Mouse (Mus musculus): ENCODE data around the gene Zfp53.
A peak's percentile ranks its signal among the peaks of the same experiment; 100 is the strongest.
"Not testable (repeated sequence)": the region's sequence is repeated elsewhere in the genome, so short reads cannot be mapped to it uniquely, and the experiment has no call there.

The Zfp53 gene

DNA sequence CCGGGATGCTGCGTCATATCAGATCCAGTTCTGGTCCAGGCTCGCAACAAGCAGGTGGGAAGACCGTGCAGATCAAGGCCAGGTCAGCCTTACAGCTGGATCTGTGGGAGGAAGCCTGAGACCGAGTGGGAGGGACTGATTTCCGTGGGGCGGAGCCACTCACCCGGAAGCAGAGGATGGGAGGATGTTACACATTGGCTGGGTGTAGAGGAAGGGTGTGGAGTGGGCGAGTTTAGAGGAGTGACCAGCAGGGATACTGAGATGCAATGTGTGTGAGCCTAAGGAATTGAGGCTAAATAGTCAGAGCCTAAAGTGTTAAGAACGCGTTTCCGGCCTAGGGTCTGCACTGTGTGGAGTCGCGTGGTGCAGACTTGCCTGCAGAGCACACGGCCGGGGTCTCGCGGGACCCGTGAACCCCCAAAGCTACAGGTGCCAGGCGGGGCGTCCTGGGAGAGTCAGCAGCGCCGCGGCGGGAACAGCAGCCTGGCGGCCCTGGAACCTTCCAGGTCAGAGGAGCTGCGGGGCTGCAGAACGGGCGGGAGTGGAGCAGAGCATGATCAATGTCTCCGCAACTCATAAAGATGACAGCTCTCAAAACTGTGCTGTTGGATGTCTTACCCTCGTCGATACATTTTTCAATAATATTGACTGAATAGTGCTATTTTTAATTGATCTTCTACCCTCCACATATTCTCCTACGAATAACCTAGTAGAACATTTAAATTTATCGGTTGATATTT is at the start of gene Zfp53:
Gene Zfp53 (plus strand): TSS at position 239 of the 740 bp plus-strand sequence.
- peak; percentile 91 for DNase-seq

- peak; percentile 85 for DNase-seq
Measured at GRCm38 (mm10) chr17:21449669-21450068, 39.1 kb upstream of the Zfp53 start.

DNA sequence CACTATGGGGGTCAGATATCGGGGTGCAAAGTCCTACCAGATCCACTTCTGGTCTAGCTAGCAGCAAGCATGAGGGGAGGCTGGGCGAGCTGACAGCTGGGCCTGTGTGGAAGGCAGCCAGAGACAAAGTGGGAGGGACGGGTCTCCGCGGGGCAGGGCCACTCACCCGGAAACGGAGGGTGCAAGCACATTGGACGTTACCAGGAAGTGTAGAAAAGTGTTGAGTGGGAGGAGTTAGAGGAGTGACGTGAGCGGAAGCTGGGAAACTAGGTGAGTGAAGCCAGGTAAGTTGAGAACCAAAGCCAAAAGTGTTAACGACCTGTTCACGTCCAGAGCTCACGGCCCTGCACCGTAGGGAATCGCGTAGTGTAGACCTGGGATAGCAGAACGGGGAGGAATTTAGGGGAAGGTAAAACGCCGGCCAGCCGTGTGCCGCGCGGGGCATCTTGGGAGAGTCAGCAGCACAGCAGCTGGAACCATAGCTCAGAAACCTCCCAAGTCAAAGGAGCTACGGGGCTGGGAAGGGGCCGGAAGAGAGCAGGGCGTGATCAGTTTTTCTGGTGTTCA is 38.6 kb upstream of the Zfp53 start, which contains the start of gene Zfp51:
Gene Zfp51 (plus strand): TSS at position 237 of the 567 bp plus-strand sequence.
- peak; percentile 96 for DNase-seq

DNA sequence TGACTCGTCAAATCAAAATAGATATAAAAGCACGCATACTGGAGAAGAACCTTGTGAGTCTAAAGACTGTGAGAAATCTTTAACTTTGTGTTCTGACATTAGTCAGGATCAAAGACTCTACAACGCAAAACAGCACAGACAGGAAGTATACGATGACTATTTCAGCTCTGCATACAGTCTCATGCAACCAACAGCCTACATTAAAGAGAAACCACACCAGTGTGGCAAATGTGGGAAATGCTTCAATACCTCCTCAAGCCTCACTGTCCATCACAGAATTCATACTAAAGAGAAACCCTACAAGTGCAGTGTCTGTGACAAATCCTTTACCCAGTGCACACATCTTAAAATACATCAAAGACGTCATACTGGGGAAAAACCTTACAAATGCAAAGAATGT is 25.2 kb upstream of the Zfp53 start:
- no peak for DNase-seq

DNA sequence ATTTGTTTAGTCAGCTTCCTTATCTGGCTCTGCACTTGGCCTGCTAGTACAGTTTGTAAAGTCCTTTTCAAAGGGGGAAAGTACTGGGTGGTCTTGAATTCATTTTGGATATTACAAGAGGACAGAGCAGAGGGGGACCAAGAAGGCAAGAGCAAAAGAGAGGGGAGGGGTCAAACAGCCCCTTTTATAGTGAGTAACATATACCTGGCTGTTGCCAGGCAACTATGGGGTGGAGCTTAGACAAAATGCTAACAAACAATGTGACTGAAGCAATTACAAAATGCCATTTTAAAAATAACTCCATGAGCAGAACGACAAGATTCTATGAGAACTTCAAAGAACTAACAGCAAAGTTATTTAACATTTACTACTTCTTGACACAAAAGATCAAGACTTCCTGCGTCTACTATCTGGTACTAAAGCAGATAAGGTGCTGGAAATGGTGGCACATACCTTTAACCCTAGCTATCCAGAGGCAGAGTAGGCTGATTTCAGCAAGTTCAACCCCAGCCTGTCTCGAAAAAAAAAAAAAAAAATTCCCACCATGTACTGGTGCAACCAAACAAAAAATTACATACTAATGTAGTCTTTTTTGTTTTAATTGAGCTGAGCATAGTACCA is 16.7 kb upstream of the Zfp53 start:
- no peak for DNase-seq

- DNase-seq, result no peak
Measured at GRCm38 (mm10) chr17:21472653-21473307, 16.0 kb upstream of the Zfp53 start.

DNA sequence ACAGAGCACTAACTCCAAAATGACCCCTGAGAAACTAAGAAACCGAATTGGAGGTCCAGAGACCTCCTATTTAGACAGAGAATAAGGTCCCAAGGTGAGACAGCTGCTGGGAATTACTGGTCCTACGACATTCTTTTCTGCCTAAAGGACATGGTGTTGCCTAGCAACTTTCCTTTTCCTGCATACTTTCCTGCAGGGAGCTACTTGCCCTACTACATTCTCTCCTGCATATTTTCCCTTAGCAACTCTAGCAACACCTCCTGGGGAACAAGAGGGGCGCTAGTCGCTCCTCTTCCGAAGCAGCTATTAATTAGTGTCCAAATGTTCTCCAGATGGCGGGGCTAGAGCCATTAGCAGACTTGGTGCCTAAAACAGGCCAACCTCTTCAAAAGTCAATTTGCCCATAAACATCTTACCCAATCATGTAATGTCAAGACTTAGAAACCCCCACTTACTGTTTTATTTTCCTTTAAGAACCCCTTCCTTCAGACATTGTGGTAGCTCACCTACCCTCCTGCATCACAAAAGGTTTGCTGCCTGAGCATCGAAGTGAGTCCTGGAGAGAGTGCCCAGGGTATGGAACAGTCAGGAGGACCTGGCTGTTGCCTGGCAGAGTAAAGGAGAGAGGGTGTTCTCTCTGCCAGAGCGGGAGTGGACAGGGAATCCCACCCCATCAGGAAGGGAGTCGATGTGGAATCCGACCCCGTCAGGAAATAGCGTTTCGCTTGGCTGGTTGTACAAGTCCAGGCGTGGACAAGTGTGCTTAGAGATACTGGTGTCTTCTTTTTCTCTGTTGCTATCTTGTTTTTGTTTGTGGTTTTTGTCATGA is 15.2 kb upstream of the Zfp53 start:
- DNase-seq, result peak; percentile 73

GRCm38 (mm10) chr17:21474729-21475128 is 14.1 kb upstream of the Zfp53 start:
- peak; percentile 17 for DNase-seq

DNA sequence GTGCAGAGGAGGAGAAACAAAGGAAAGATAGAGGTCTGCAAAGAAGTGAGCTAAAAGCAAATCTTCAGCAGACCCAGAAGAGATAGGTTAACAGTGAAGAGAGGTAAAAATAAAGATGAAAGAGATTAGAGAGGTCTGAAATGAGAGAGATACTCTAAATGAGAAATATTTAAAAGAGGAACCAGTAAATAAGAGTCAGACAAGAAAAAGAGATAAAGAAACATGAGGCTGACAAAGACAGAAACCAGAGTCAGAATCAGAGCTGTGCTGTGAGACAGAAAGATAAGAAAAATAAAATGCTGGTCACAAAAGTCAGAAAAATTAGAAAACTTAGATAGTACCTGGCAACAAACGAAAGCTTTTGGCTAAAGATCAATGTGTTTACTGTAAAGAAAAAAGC is 13.5 kb upstream of the Zfp53 start:
- not testable (repeated sequence) for DNase-seq

DNA sequence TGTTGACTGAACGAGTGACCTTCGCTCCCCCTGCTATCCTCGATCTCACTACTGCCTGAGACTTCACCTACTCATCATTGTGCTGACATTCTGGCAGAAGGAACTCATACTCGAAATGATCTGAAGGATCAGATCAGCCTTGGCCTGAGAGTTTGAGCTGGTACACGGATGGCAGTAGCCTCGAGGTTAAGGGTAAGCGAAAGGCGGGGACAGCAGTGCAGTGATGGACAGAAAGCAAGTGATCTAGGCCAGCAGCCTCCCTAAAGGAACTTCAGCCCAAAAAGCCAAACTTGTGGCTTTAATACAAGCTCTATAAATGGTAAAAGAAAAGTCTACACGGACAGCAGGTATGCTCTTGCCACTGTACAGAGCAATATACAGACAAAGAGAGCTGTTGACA is 12.4 kb upstream of the Zfp53 start:
- DNase-seq, result not testable (repeated sequence)

DNA sequence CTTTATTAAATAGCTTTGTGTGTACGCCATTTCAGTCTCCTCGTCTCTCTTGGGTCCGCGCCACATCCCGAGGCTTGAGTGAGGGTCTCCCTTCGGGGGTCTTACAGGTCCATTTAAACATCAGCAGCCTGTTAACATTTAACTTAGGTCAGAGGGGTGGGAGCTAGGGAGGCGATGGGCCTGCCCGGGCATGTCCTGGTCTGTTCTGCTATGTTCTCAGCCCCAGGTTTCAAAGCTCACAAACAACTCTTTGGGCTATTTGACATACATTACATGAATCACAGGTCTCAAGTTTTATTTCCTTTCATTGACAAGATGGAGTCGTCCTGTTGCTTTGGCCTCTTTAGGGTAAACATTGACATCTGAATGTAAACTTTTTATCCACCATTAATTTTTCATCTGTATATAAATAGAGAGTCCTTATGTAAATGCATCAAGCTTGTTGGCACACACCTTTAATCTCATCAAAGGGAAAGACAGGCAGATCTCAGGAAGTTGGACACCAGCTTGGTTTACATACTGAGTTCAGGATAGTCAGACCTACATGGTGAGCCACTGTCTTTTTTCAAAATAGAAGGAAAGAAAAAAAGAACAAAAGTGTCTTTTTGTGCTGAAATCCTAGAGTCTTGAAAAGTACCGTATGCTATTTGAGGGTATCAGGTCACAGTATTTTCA is 10.6 kb upstream of the Zfp53 start:
- not testable (repeated sequence) for DNase-seq

- DNase-seq, result no peak
Measured at GRCm38 (mm10) chr17:21489500-21490001, 753 bp downstream of the Zfp53 start.

GRCm38 (mm10) chr17:21501365-21501764 is 12.6 kb downstream of the Zfp53 start:
- no peak for DNase-seq

DNA sequence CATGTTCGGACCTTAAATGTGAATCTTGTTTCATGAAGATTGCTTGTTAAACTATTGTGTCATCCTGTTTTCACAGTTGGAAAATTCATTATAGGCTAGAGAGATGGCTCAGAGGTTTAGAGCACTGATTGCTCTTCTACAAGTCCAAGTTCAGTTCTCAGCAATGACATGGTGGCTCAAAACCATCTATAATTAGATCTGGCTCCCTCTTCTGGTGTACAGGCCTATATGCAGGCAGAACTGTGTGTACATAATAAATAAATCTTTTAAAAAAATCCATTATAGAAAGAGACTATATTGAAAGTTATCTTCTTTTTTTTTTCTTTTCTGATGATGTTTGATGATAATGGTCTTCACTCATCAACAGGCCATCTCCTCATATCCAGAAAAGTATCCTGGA is 15.7 kb downstream of the Zfp53 start:
- DNase-seq, result no peak

GRCm38 (mm10) chr17:21506258-21506657 is 17.5 kb downstream of the Zfp53 start:
- no peak for DNase-seq

DNA sequence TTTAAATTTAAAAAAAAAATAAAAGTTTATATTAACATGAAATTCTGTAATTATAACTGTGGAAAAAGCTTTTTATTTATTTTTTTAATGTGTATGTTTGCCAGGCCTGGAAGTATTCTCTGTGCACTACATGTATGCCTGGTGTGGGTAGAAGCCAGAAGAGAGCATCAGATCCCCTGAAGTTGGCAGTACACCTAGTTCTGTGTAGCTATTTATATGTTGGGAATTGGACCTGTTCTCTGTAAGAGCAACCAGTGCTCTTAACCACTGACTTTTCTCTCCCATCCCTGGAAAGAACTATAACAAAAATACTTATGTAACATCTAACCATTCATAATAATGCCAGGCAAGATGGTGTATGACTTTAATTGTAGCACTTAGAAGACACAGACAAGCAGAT is 21.0 kb downstream of the Zfp53 start:
- no peak for DNase-seq

DNA sequence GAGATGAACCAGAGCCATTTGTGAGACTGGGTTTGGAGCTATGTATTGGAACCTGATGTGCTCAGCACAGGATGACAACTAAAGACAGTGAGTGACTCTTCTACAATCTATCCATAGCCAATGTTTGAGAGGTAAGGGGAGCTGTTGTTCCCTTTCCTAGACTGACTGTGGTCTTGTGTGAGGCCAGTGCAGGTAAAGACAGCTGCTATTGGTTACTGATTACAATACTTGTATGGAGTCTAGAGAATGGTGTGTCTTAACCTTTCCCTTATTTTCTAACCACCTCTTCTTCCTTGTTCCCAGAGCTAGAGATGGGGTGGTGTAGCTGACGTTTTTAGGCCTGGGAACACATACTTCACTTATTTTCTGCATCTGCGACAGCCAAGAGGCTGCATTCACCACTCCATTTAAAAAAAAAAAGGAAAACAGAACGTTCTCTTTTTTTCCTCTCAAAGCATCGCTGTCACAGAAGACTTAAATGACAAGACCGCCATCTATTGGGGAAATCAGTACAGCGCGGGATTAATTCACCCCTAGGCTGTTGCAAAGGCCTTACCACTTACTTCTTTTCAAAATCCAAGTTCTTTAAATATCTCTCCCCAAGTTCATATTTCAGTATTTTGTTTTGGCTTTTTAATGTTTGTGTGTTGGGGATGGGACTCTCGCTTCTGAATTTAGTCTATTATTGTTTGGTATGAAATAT is 26.8 kb downstream of the Zfp53 start:
- peak; percentile 85 for DNase-seq

GRCm38 (mm10) chr17:21516201-21517129 is 27.7 kb downstream of the Zfp53 start:
- peak; percentile 85 for DNase-seq

DNA sequence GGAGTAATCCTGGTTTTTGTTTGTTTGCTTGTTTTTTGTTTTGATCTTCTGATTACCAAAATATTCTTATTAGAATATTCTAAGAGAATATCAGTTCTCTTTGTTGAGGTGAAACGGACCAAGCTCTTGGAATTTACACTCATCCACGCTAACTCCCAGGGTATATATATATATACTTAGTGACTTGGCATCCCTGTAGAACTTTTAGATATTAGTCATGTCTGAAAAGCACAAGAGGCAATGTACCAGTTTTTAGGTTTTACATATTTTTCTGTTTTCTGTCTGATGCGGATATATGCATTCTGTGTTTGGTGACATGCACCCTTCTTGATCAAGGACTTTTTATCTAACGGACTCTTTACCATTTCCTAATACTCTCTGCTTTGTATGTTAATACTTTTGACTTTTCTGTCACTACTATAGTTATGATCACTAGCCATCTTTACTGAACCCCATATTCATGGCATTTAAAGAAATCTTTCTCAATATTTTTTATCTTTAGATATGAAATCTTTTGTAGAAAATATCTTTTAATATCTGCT is 28.4 kb downstream of the Zfp53 start:
- DNase-seq, result no peak

DNA sequence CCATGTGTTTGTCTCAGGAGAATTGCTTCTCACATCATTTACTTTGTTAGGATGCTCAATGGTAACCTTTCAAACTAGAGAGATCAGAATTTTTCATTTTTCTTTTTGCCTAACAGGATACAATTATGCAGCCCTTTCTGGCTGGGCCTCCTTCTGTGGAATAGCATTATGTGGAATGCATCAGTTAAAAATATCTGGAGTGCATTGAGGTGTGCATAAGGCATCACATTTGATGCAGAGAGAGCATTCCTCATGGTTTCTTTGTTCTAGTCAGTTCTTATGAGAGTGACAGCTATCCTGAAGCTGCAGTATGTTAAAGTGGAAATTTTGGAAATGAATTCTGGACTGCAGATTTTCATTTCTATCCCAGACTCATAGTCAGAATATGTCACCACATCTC is 37.5 kb downstream of the Zfp53 start:
- DNase-seq, result no peak

Data from kidney, postnatal 14 days (tissue).